Mouse (Mus musculus) C2C12 (cell line): ENCODE measurements at regions not wholly inside any gene's neighbourhood (a gene's known extent, or its start where the extent isn't known, plus 50 kb on each side); places are given as distances from the start of the nearest gene placed in this dataset.

Source experiments
- H3K27me3 ChIP-seq: one replicate; pipeline ENCODE4 v1.6.1; 2011; ENCODE audit not compliant: control insufficient read depth, insufficient read depth, insufficient read length
- H3K36me3 ChIP-seq: one replicate; pipeline ENCODE4 v1.6.1; 2011; ENCODE audit not compliant: control insufficient read depth, insufficient read depth
- H3K4me3 ChIP-seq: one replicate; pipeline ENCODE4 v1.5.1; 2011; ENCODE audit warnings: mild to moderate bottlenecking, control low read depth; ENCODE audit not compliant: poor library complexity, insufficient read depth, severe bottlenecking
- H3K79me2 ChIP-seq: one replicate; pipeline ENCODE4 v1.6.1; 2011; ENCODE audit not compliant: control insufficient read depth, insufficient read depth
- H3K79me3 ChIP-seq: one replicate; pipeline ENCODE4 v1.6.1; 2011; ENCODE audit warnings: low read depth, control low read depth
- H3ac ChIP-seq: one replicate; pipeline ENCODE3; 2011; ENCODE audit warnings: low read depth; ENCODE audit not compliant: control insufficient read depth, insufficient read length
- CEBPB ChIP-seq: IDR thresholded peaks from one replicate; pipeline ENCODE4 v1.6.1; 2011; ENCODE audit warnings: low read depth, mild to moderate bottlenecking, control low read depth, moderate library complexity
- CTCF ChIP-seq: IDR thresholded peaks from one replicate; pipeline ENCODE4 v1.5.1; 2011; ENCODE audit not compliant: control insufficient read depth, insufficient read depth, insufficient read length
- FOSL1 ChIP-seq: IDR thresholded peaks from one replicate; pipeline ENCODE4 v1.8.0; 2011; ENCODE audit warnings: mild to moderate bottlenecking, low read length; ENCODE audit not compliant: poor library complexity, insufficient read depth, severe bottlenecking
- MAX ChIP-seq: IDR thresholded peaks from one replicate; pipeline ENCODE4 v1.6.1; 2011; ENCODE audit warnings: mild to moderate bottlenecking, control low read depth
- MYOD1 ChIP-seq: IDR thresholded peaks from one replicate; pipeline ENCODE4 v1.6.1; 2011; ENCODE audit warnings: low read depth; ENCODE audit not compliant: control insufficient read depth, insufficient read length
- MYOG ChIP-seq: IDR thresholded peaks from one replicate; pipeline ENCODE4 v1.6.1; 2011; ENCODE audit not compliant: control insufficient read depth, insufficient read length; ENCODE audit errors: extremely low read depth
- USF1 ChIP-seq: IDR thresholded peaks from one replicate; pipeline ENCODE4 v1.6.1; 2011; ENCODE audit warnings: low read depth, mild to moderate bottlenecking, control low read depth, moderate library complexity

DNA sequence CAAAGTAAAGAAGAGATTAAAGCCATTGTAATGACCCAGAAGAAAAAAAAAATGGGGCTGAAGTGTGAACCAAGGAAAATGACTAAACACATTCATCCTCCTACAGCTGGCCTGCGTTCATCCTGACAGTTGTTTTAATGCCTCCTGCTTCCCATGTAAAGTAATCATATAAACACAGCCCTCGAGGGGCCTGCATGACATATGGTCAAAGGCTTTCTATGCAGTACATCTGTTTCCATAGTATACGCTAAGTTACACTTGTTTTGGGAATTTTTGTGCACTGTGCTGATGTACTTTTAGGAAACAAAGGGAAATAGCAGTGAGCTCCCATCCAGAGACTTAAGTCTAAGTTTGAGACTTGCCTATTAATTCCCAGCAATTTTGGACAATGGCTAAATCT, 63.3 kb upstream of the Parp8 start:
- TF ChIP-seq MYOD1 = no peak
- TF ChIP-seq FOSL1 = no peak
- no peak for TF ChIP-seq MAX
- TF ChIP-seq MYOG = no peak
- no peak for TF ChIP-seq CTCF
- TF ChIP-seq CEBPB = no peak
- no peak for TF ChIP-seq USF1
- Histone ChIP-seq H3K4me3 (no peak overlapping the region), H3K79me2 (no peaks in the 10 kb centered on the region), H3K79me3 (no peaks in the 10 kb centered on the region), H3ac (no peak overlapping the region), H3K36me3 (no peaks in the 10 kb centered on the region), H3K27me3 (no peaks in the 10 kb centered on the region)

DNA sequence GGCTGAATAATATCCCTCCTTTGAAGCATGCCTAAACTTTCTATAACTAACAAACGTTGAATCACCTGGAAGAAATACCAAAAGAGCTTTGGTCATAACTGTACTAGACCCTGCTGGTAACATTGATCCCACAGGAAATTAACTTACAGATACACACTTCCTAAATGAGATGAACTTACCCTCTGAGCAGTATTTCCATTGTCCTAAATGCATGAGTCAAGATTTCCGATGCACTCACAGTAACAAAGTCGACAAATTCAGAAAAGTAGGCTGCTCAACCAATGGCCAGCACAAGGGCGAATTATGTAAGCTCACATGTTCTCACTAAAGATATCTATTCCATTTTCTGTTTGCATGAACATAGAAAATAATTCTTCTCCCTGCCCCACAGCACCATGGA, 57.4 kb upstream of the Parp8 start:
- H3K27me3 ChIP-seq = no peaks in the 10 kb centered on the region
- H3K79me3 ChIP-seq = no peaks in the 10 kb centered on the region
- no peak overlapping the region for H3K4me3 ChIP-seq
- no peaks in the 10 kb centered on the region for H3K79me2 ChIP-seq
- no peak overlapping the region for H3ac ChIP-seq
- no peaks in the 10 kb centered on the region for H3K36me3 ChIP-seq
- no peak for TF ChIP-seq CTCF
- TF ChIP-seq CEBPB = no peak
- no peak for TF ChIP-seq MAX
- no peak for TF ChIP-seq MYOG
- no peak for TF ChIP-seq USF1
- TF ChIP-seq MYOD1 = no peak
- no peak for TF ChIP-seq FOSL1

DNA sequence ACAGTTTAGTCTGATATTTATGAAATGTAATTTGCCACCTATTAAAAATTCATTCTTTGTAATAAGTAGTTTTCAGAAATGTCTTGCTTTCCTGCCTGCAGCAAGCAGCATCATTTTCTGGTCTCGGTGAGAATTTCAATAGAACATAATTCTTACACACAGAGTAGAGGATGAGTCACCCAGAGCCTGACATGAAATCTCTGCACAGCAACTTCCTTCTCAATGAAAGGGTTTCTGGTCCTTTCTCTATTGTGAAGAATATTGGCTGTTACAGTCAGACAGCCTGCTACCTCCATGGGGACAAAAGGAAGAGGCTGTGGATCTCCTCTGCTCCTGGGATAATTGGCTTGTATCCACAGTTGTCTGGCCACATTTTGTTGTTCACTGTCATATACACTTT, 54.0 kb upstream of the Parp8 start:
- Histone ChIP-seq H3K36me3 (no peaks in the 10 kb centered on the region), H3K4me3 (no peak overlapping the region), H3K27me3 (no peaks in the 10 kb centered on the region), H3K79me3 (no peaks in the 10 kb centered on the region), H3K79me2 (no peaks in the 10 kb centered on the region), H3ac (no peak overlapping the region)
- no peak for TF ChIP-seq CTCF
- TF ChIP-seq CEBPB = no peak
- TF ChIP-seq USF1 = no peak
- TF ChIP-seq MAX = no peak
- TF ChIP-seq MYOD1 = no peak
